Mouse (Mus musculus) myocyte (in vitro differentiated cells): Measurements from ENCODE around the gene Cpne4. TPM values are rescaled to one million over a fixed set of nuclear protein-coding genes. Genes with fewer than 3 reads are reported as not detected.

Experiments
- H3K27me3 ChIP-seq: one replicate; pipeline ENCODE4 v1.6.1; 2011; ENCODE audit not compliant: control insufficient read depth, insufficient read depth, insufficient read length
- H3K36me3 ChIP-seq: one replicate; pipeline ENCODE4 v1.6.1; 2011; ENCODE audit not compliant: control insufficient read depth, insufficient read depth
- H3K4me2 ChIP-seq: one replicate; pipeline ENCODE4 v1.6.1; 2011; ENCODE audit warnings: low read depth, control low read depth
- H3K4me3 ChIP-seq: one replicate; pipeline ENCODE4 v1.5.1; 2011; ENCODE audit warnings: mild to moderate bottlenecking, control low read depth, moderate library complexity
- H3K79me2 ChIP-seq: one replicate; pipeline ENCODE4 v1.6.1; 2011; ENCODE audit not compliant: control insufficient read depth, insufficient read depth
- H3ac ChIP-seq: one replicate; pipeline ENCODE4 v1.6.1; 2011; ENCODE audit not compliant: control insufficient read depth, insufficient read length
- CEBPB ChIP-seq: IDR thresholded peaks from 2 replicates; pipeline ENCODE4 v1.6.1; 2011; ENCODE audit warnings: mild to moderate bottlenecking, moderate library complexity; ENCODE audit not compliant: poor library complexity, insufficient read depth, severe bottlenecking
- E2F4 ChIP-seq: IDR thresholded peaks from one replicate; pipeline ENCODE4 v1.6.1; 2011; ENCODE audit warnings: mild to moderate bottlenecking, control low read depth, moderate library complexity; ENCODE audit not compliant: insufficient read depth
- MAX ChIP-seq: IDR thresholded peaks from one replicate; pipeline ENCODE4 v1.6.1; 2011; ENCODE audit warnings: low read depth, mild to moderate bottlenecking, control low read depth
- MYOD1 ChIP-seq, 3 experiments: IDR thresholded peaks; one replicate each; pipeline ENCODE4 v1.6.1; 2011; ENCODE audit warnings: control low read depth in 2 of 3, low read depth in 2 of 3, mild to moderate bottlenecking in 2 of 3, moderate library complexity in 1 of 3; ENCODE audit not compliant: insufficient read length in 2 of 3, control insufficient read depth in 1 of 3
- MYOG ChIP-seq, 3 experiments: IDR thresholded peaks; one replicate each; pipeline ENCODE4 v1.6.1; 2011; ENCODE audit warnings: control low read depth in 2 of 3, low read depth in 2 of 3, mild to moderate bottlenecking in 2 of 3; ENCODE audit not compliant: insufficient read length in 2 of 3, control insufficient read depth in 1 of 3, insufficient read depth in 1 of 3
- POLR2A ChIP-seq: IDR thresholded peaks from one replicate; pipeline ENCODE4 v1.6.1; 2011; ENCODE audit warnings: low read depth, mild to moderate bottlenecking, control low read depth, moderate library complexity; ENCODE audit not compliant: insufficient read length
- POLR2AphosphoS2 ChIP-seq: IDR thresholded peaks from one replicate; pipeline ENCODE4 v1.6.1; 2011; ENCODE audit warnings: low read depth, control low read depth; ENCODE audit not compliant: insufficient read length
- REST ChIP-seq: IDR thresholded peaks from one replicate; pipeline ENCODE4 v1.6.1; 2011; ENCODE audit warnings: mild to moderate bottlenecking, control low read depth, moderate library complexity; ENCODE audit not compliant: insufficient read depth, insufficient read length
- SRF ChIP-seq: IDR thresholded peaks from one replicate; pipeline ENCODE4 v1.6.1; 2011; ENCODE audit warnings: low read depth; ENCODE audit not compliant: control insufficient read depth, insufficient read length
- TCF12 ChIP-seq: IDR thresholded peaks from one replicate; pipeline ENCODE4 v1.6.1; 2011; ENCODE audit warnings: mild to moderate bottlenecking, control low read depth; ENCODE audit not compliant: poor library complexity, insufficient read depth, severe bottlenecking
- TCF3 ChIP-seq: IDR thresholded peaks from one replicate; pipeline ENCODE4 v1.6.1; 2011; ENCODE audit warnings: low read depth, control low read depth; ENCODE audit not compliant: insufficient read length
- USF1 ChIP-seq: IDR thresholded peaks from one replicate; pipeline ENCODE4 v1.6.1; 2011; ENCODE audit warnings: low read depth, mild to moderate bottlenecking, control low read depth, moderate library complexity
- polyA plus RNA-seq: library from polyadenylated mRNA; unstranded; fragments of >200 nt; fragmentation: generic; extraction: Trizol; gene quantifications from one replicate; pipeline ENCODE4 v1.2.1, GENCODE M21; 2012; ENCODE audit warnings: missing spikeins

Gene Cpne4
- polyA plus RNA-seq, 1 experiment, result not detected

DNA sequence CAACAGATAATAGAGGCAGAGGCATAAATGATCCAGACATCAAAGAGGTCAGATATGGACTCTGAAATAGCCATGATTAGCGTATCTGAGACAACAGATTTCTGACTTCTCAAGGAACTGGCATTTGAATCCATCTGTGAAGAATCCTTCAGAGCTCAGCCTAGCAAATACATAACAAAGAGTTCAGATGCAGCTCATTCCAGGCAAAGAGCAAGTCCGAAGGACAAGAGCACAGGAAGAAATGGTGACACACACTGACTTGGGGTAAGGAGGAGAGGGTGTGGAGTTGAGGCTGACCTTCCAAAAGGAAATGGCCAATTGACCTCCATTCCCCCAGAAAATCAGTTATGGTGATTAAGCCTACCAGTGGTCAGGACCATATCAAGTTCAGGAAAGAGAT is 375.0 kb downstream of the Cpne4 start:
- TF ChIP-seq TCF3 (no peak), MYOG (IDR thresholded peaks at IDR 0.05; ENCODE audit: control insufficient read depth in 1 of 3, insufficient read depth in 1 of 3, insufficient read length in 2 of 3, low read depth in 2 of 3) (no peak), POLR2A (no peak), SRF (no peak), POLR2AphosphoS2 (no peak), E2F4 (no peak), TCF12 (no peak), MYOD1 (IDR thresholded peaks at IDR 0.05; ENCODE audit: control insufficient read depth in 1 of 3, insufficient read length in 2 of 3, low read depth in 2 of 3) (no peak), MAX (no peak)
- Histone ChIP-seq H3K4me2 (no peak overlapping the region), H3ac (no peak overlapping the region), H3K4me3 (no peak overlapping the region), H3K36me3 (no peaks in the 10 kb centered on the region), H3K79me2 (no peaks in the 10 kb centered on the region), H3K27me3 (no peaks in the 10 kb centered on the region)

DNA sequence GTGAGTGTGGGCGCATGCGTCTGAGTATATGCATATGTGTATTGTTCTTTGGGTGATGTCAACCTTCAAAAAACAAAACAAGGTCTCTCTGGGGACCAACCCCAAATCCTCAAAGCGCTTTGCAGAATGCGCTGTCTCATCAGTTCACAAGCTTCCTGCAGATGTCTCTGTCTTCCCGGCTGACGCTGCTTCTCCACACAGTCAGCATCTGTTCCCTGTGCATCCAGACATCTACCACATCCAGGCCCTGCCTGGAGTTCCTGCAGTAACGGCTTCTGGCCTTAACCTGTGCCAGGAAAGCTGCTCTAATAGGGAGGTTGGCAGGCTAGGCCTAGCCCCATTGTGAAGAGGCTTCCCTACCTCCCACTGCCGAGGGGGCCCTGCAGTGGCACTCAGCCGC is 381.7 kb downstream of the Cpne4 start:
- Histone ChIP-seq H3K36me3 (no peaks in the 10 kb centered on the region), H3K4me3 (no peak overlapping the region), H3ac (no peak overlapping the region), H3K79me2 (no peaks in the 10 kb centered on the region), H3K27me3 (no peaks in the 10 kb centered on the region), H3K4me2 (no peak overlapping the region)
- no peak for TF ChIP-seq USF1
- no peak for TF ChIP-seq REST

DNA sequence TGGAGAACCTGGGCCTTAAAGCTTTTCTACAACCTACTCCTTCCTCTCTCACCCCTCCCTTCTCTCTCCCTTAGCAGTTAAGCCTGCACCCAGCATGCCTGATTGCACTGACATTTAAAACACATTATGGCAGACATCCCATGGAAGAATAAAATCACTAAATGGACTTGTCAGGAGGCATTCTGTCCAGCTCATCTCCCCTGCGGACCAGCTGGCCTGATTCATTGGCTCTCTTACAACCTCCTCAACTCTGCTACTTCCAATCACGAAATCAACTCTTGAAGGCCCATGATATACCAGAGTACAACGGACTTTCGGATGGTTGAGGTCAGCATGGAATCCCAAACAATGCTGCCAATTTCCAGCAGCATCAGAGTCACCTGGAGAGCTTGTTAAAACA is 393.3 kb downstream of the Cpne4 start:
- no peak for TF ChIP-seq POLR2AphosphoS2
- no peak for TF ChIP-seq CEBPB
- no peak for TF ChIP-seq POLR2A
- no peak for TF ChIP-seq MYOD1 (IDR thresholded peaks at IDR 0.05; ENCODE audit: control insufficient read depth in 1 of 3, insufficient read length in 2 of 3, low read depth in 2 of 3)
- TF ChIP-seq REST, result no peak
- no peak for TF ChIP-seq MYOG (IDR thresholded peaks at IDR 0.05; ENCODE audit: control insufficient read depth in 1 of 3, insufficient read depth in 1 of 3, insufficient read length in 2 of 3, low read depth in 2 of 3)
- no peak for TF ChIP-seq E2F4
- TF ChIP-seq MAX, result no peak
- Histone ChIP-seq H3K79me2 (no peaks in the 10 kb centered on the region), H3K36me3 (no peaks in the 10 kb centered on the region), H3ac (no peak overlapping the region), H3K27me3 (no peaks in the 10 kb centered on the region), H3K4me2 (no peak overlapping the region), H3K4me3 (no peak overlapping the region)

DNA sequence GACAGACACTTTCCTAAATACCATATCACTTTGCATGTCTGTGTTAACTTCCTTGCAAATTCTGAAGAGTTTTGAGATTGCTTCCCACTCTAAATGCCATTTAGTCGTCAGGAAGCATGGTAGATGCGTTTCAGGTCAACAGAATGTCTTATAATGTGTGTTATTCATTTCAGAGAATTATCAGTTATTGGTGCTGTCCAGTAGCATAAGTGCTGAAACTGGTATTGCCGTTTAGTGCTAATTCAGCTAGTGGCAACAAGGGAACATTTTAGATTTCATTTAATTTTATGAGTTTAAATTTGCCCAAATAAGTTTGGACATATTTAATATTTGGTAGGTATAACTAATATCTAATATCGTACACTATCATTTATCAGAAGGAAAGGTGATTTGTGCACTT is 403.5 kb downstream of the Cpne4 start:
- TF ChIP-seq TCF12 (no peak), POLR2A (no peak), MYOG (IDR thresholded peaks at IDR 0.05; ENCODE audit: control insufficient read depth in 1 of 3, insufficient read depth in 1 of 3, insufficient read length in 2 of 3, low read depth in 2 of 3) (no peak), MAX (no peak)
- Histone ChIP-seq H3K27me3 (no peaks in the 10 kb centered on the region), H3K36me3 (no peaks in the 10 kb centered on the region), H3K79me2 (no peaks in the 10 kb centered on the region), H3ac (no peak overlapping the region), H3K4me3 (no peak overlapping the region), H3K4me2 (no peak overlapping the region)

DNA sequence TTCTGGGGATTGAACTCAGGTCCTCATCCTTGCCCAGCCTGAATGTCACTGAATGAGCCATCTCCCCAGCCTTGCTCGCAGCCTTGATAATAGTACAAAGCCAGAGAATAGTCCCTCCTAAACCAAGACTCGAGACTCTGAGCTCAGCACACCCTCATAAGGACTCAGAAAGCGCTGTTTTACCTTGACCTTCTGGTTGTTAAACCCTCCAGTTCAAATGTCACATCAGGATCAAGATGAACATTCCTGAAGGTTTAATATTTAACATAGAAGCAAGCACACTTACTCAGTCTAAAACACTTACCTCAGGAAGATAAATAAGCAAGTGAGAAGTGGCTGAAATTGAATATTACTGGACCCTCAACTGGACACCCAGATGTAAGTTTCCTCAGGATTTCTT is 405.1 kb downstream of the Cpne4 start:
- no peak overlapping the region for H3ac ChIP-seq
- H3K4me2 ChIP-seq, result no peak overlapping the region
- TF ChIP-seq POLR2A (no peak), TCF12 (no peak), MYOD1 (IDR thresholded peaks at IDR 0.05; ENCODE audit: control insufficient read depth in 1 of 3, insufficient read length in 2 of 3, low read depth in 2 of 3) (no peak), TCF3 (no peak), E2F4 (no peak), REST (no peak), POLR2AphosphoS2 (no peak), USF1 (no peak), CEBPB (no peak), MAX (no peak), SRF (no peak), MYOG (IDR thresholded peaks at IDR 0.05; ENCODE audit: control insufficient read depth in 1 of 3, insufficient read depth in 1 of 3, insufficient read length in 2 of 3, low read depth in 2 of 3) (no peak)
- no peaks in the 10 kb centered on the region for H3K27me3 ChIP-seq
- H3K36me3 ChIP-seq, result no peaks in the 10 kb centered on the region
- H3K4me3 ChIP-seq, result no peak overlapping the region
- no peaks in the 10 kb centered on the region for H3K79me2 ChIP-seq

DNA sequence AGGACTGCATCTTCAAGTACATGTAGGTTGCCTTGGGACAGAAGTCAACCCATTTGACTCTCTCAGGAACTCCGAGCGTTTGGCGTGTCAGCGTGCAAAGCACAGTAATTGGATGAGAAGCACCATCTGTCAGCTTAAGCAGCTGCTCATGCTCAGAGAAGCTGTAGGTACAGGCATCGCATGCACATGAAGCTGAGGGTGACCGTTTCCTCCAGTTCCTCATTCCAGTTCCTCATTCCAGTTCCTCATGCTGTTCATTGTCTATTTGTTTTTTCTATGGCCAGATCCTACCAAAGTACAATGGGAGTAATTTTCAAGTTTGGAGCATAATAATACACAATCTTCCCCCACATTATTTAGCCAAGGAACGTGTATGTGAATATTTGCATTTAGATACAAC is 425.7 kb downstream of the Cpne4 start:
- Histone ChIP-seq H3K4me3 (no peak overlapping the region), H3ac (no peak overlapping the region), H3K36me3 (no peaks in the 10 kb centered on the region), H3K79me2 (no peaks in the 10 kb centered on the region), H3K27me3 (no peaks in the 10 kb centered on the region), H3K4me2 (no peak overlapping the region)
- no peak for TF ChIP-seq MYOD1 (IDR thresholded peaks at IDR 0.05; ENCODE audit: control insufficient read depth in 1 of 3, insufficient read length in 2 of 3, low read depth in 2 of 3)
